Mouse (Mus musculus): Measurements from ENCODE around the gene Atp5d. TPM values are rescaled to one million over a fixed set of nuclear protein-coding genes. Genes with fewer than 3 reads are reported as not detected.
"Not testable (repeated sequence)": the region's sequence is repeated elsewhere in the genome, so short reads cannot be mapped to it uniquely, and the experiment has no call there.

Atp5d gene
- total RNA-seq, 2 experiments from 2014 or later: 39.9 to 89.3 TPM

- no peak for ATAC-seq (replicated peaks; ENCODE audit: low FRiP score, poor library complexity, severe bottlenecking)
These were observed 23.8 kb downstream of the Atp5d start for GRCm38 (mm10) chr10:80162243-80162608.

- ATAC-seq (replicated peaks; ENCODE audit: low FRiP score, poor library complexity, severe bottlenecking): no peak
These were observed 24.4 kb downstream of the Atp5d start for GRCm38 (mm10) chr10:80162716-80163299.

GRCm38 (mm10) chr10:80163721-80164120 lies 25.3 kb downstream of the Atp5d start:
- ATAC-seq (replicated peaks; ENCODE audit: low FRiP score, poor library complexity, severe bottlenecking): no peak

GRCm38 (mm10) chr10:80164161-80164997 lies 25.9 kb downstream of the Atp5d start:
- ATAC-seq (replicated peaks; ENCODE audit: low FRiP score, poor library complexity, severe bottlenecking): no peak

- ATAC-seq (replicated peaks; ENCODE audit: low FRiP score, poor library complexity, severe bottlenecking): peak; percentile 67
These were observed 26.5 kb downstream of the Atp5d start for GRCm38 (mm10) chr10:80164998-80165344.

- no peak for ATAC-seq (replicated peaks; ENCODE audit: low FRiP score, poor library complexity, severe bottlenecking)
These were observed 27.1 kb downstream of the Atp5d start, which contains the start of gene Cirbp for GRCm38 (mm10) chr10:80165392-80166128. TSS of gene Cirbp (plus strand) at chr10:80165985.

GRCm38 (mm10) chr10:80166136-80166535 lies 27.7 kb downstream of the Atp5d start:
- ATAC-seq (replicated peaks; ENCODE audit: low FRiP score, poor library complexity, severe bottlenecking): not testable (repeated sequence)

- ATAC-seq (replicated peaks; ENCODE audit: low FRiP score, poor library complexity, severe bottlenecking): peak; percentile 75
These were observed 29.1 kb downstream of the Atp5d start for GRCm38 (mm10) chr10:80167460-80168037.

GRCm38 (mm10) chr10:80168038-80168661 lies 29.7 kb downstream of the Atp5d start:
- peak; percentile 59 for ATAC-seq (replicated peaks; ENCODE audit: low FRiP score, poor library complexity, severe bottlenecking)

- ATAC-seq (replicated peaks; ENCODE audit: low FRiP score, poor library complexity, severe bottlenecking): no peak
These were observed 30.6 kb downstream of the Atp5d start for GRCm38 (mm10) chr10:80169070-80169469.

- no peak for ATAC-seq (replicated peaks; ENCODE audit: low FRiP score, poor library complexity, severe bottlenecking)
These were observed 31.2 kb downstream of the Atp5d start for GRCm38 (mm10) chr10:80169651-80170050.

GRCm38 (mm10) chr10:80170052-80170451 lies 31.6 kb downstream of the Atp5d start:
- no peak for ATAC-seq (replicated peaks; ENCODE audit: low FRiP score, poor library complexity, severe bottlenecking)

- ATAC-seq (replicated peaks; ENCODE audit: low FRiP score, poor library complexity, severe bottlenecking): no peak
These were observed 32.2 kb downstream of the Atp5d start for GRCm38 (mm10) chr10:80170601-80171021.

GRCm38 (mm10) chr10:80171252-80171651 lies 32.8 kb downstream of the Atp5d start:
- no peak for ATAC-seq (replicated peaks; ENCODE audit: low FRiP score, poor library complexity, severe bottlenecking)

- ATAC-seq (replicated peaks; ENCODE audit: low FRiP score, poor library complexity, severe bottlenecking): no peak
These were observed 33.5 kb downstream of the Atp5d start for GRCm38 (mm10) chr10:80171760-80172526.

GRCm38 (mm10) chr10:80172527-80173292 lies 34.3 kb downstream of the Atp5d start, which contains the start of gene 1600002K03Rik:
TSS of gene 1600002K03Rik (plus strand) at chr10:80172944.
- peak; percentile 77 for ATAC-seq (replicated peaks; ENCODE audit: low FRiP score, poor library complexity, severe bottlenecking)

GRCm38 (mm10) chr10:80173358-80173757 lies 34.9 kb downstream of the Atp5d start:
- ATAC-seq (replicated peaks; ENCODE audit: low FRiP score, poor library complexity, severe bottlenecking): no peak

GRCm38 (mm10) chr10:80173955-80174640 lies 35.7 kb downstream of the Atp5d start:
- ATAC-seq (replicated peaks; ENCODE audit: low FRiP score, poor library complexity, severe bottlenecking): no peak
